Mouse (Mus musculus) kidney, embryonic 14.5 days (tissue): Measurements from ENCODE around the gene Spsb3. TPM values are rescaled to one million over a fixed set of nuclear protein-coding genes. Genes with fewer than 3 reads are reported as not detected.

Experiments used
- ATAC-seq: fragments of 200-750 bp; cut with Nextera tagmentation; 2 replicates; pipeline ENCODE4 v1.8.0; 2017; ENCODE audit warnings: moderate number of reproducible peaks, mild to moderate bottlenecking, moderate TSS enrichment, moderate library complexity; ENCODE audit not compliant: low FRiP score, low TSS enrichment
- H3K27ac ChIP-seq: fragments of 300-500 bp; sonication (generic); 2 replicates; pipeline ENCODE4 v1.5.1; 2014; ENCODE audit warnings: low read depth, mild to moderate bottlenecking, low read length, moderate library complexity, mixed read lengths
- H3K27me3 ChIP-seq: fragments of 300-500 bp; sonication (generic); 2 replicates; pipeline ENCODE4 v1.6.1; 2014; ENCODE audit warnings: mild to moderate bottlenecking, low read length; ENCODE audit not compliant: control insufficient read depth, insufficient read depth
- H3K36me3 ChIP-seq: fragments of 300-500 bp; sonication (generic); 2 replicates; pipeline ENCODE4 v1.6.1; 2014; ENCODE audit warnings: low read length, mixed read lengths; ENCODE audit not compliant: control insufficient read depth, insufficient read depth
- H3K4me1 ChIP-seq: fragments of 300-500 bp; sonication (generic); 2 replicates; pipeline ENCODE4 v1.6.1; 2014; ENCODE audit warnings: low read length, mixed read lengths; ENCODE audit not compliant: control insufficient read depth, insufficient read depth
- H3K4me2 ChIP-seq: fragments of 300-500 bp; sonication (generic); replicated peaks from 2 replicates; pipeline ENCODE4 v1.6.1; 2014; ENCODE audit warnings: low read depth, mild to moderate bottlenecking, low read length
- H3K4me3 ChIP-seq: fragments of 300-500 bp; sonication (generic); 2 replicates; pipeline ENCODE4 v1.5.1; 2014; ENCODE audit warnings: mild to moderate bottlenecking, low read length
- H3K9ac ChIP-seq: fragments of 300-500 bp; sonication (generic); 2 replicates; pipeline ENCODE4 v1.6.1; 2014; ENCODE audit warnings: low read depth, mild to moderate bottlenecking, low read length, moderate library complexity
- H3K9me3 ChIP-seq: fragments of 300-500 bp; sonication (generic); 2 replicates; pipeline ENCODE4 v1.6.1; 2016; ENCODE audit warnings: low read length; ENCODE audit not compliant: control insufficient read depth
- WGBS: fragments of 180-500 bp; shearing (Covaris S2); extraction: QIAGEN DNeasy Blood & Tissue Kit; methylation state at CpG from one replicate; pipeline ENCODE4 v1.1.7; 2014; 5-methylcytosine and 5-hydroxymethylcytosine counted together
- polyA plus RNA-seq: library from polyadenylated mRNA; unstranded; fragments of >200 nt; fragmentation: Nextera tagmentation; extraction: Ambion mirVana; gene quantifications from 2 replicates; pipeline ENCODE4 v1.2.1, GENCODE M21; 2014

Spsb3 gene
- polyA plus RNA-seq, 1 experiment from 2014 or later, result 36.8 TPM

DNA sequence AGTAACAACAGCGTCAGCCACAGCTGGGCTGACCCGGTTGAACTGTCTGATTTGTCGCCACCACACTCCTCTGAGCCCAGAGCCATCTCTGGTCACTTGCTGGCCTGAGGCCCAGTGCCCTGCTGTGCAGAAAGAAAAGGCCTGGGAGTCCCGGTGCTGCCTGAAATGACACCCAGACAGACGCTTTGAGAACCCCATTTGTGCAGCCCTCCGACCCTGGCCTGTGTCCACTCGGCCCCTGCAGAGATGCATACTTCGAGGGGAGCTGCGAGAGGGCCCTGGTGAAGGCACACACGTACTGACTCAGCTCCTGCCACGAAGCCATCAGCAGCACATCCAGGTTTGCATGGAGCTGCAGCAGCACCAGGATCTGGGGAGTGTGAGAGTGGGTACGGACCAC is 6.3 kb downstream of the Spsb3 start:
- H3K27me3 ChIP-seq, result no peaks in the 10 kb centered on the region
- no peak for ATAC-seq
- H3K9ac ChIP-seq, result no peak overlapping the region
- H3K9me3 ChIP-seq, result no peaks in the 10 kb centered on the region
- WGBS, result 89% methylated on average over 12 of the region's 12 CpGs
- no peak overlapping the region for H3K4me3 ChIP-seq
- H3K27ac ChIP-seq, result no peak overlapping the region
- H3K4me1 ChIP-seq, result peaks cover 24% of the 10 kb centered on the region
- peaks cover 46% of the 10 kb centered on the region for H3K36me3 ChIP-seq
- H3K4me2 ChIP-seq, result no peak overlapping the region

- Histone ChIP-seq H3K27ac (no peak overlapping the region), H3K4me2 (no peak overlapping the region), H3K4me1 (peaks cover 22% of the 10 kb centered on the region), H3K27me3 (no peaks in the 10 kb centered on the region), H3K4me3 (no peak overlapping the region), H3K9ac (no peak overlapping the region), H3K36me3 (peaks cover 51% of the 10 kb centered on the region), H3K9me3 (no peaks in the 10 kb centered on the region)
- no peak for ATAC-seq
- 93% methylated on average over 2 of the region's 2 CpGs for WGBS
Observed at GRCm38 (mm10) chr17:24893276-24893675, 6.8 kb downstream of the Spsb3 start.

GRCm38 (mm10) chr17:24894061-24894994 is 7.9 kb downstream of the Spsb3 start:
- WGBS, result 10% methylated on average over 31 of the region's 31 CpGs
- Histone ChIP-seq H3K9ac (peak overlapping the region; percentile 93), H3K4me1 (peaks cover 22% of the 10 kb centered on the region), H3K36me3 (peaks cover 61% of the 10 kb centered on the region), H3K9me3 (no peaks in the 10 kb centered on the region), H3K27ac (peak overlapping the region; percentile 79; the same call in 1 of the 2 replicates), H3K4me2 (peak overlapping the region; percentile 92), H3K27me3 (no peaks in the 10 kb centered on the region), H3K4me3 (peak overlapping the region; percentile 83)
- ATAC-seq, result peak; percentile 5; the same call in 1 of the 2 replicates

DNA sequence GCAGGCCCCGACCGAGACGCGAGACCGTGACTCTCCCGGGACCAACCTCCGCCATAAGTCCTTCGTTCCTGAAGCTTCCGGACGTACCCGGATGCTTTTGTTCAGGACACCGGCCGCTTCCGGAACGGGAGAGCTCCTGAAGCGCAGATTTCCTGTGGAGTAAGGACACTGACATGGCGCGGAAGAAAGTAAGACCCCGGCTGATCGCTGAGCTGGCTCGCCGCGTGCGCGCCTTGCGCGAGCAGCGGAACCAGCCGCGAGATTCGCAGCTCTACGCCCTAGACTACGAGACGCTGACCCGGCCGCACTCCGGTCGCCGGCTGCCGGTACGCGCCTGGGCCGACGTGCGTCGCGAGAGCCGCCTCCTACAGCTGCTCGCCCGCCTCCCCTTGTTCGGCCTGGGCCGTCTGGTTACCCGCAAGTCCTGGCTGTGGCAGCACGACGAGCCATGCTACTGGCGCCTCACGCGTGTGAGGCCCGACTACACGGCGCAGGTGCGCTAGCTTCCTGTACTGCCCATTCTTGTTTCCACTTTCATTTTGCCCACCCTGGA is 8.6 kb downstream of the Spsb3 start, which contains the start of the genes Eme2 and Mrps34:
TSS of gene Eme2 (minus strand) at position 93 of the 553 bp plus-strand sequence.
TSS of gene Mrps34 (plus strand) at position 122 of the 553 bp plus-strand sequence.
- no peaks in the 10 kb centered on the region for H3K27me3 ChIP-seq
- WGBS, result under 1% methylated on average over 61 of the region's 62 CpGs
- peak within 1 kb of the TSS; percentile 93 for H3K9ac ChIP-seq
- H3K27ac ChIP-seq, result peak within 1 kb of the TSS; percentile 79
- peak; percentile 49 for ATAC-seq
- H3K4me3 ChIP-seq, result peak within 1 kb of the TSS; percentile 83
- H3K4me2 ChIP-seq, result peak within 1 kb of the TSS; percentile 92
- H3K36me3 ChIP-seq, result peaks cover 61% of the 10 kb centered on the region
- H3K4me1 ChIP-seq, result peaks cover 22% of the 10 kb centered on the region
- H3K9me3 ChIP-seq, result no peaks in the 10 kb centered on the region

GRCm38 (mm10) chr17:24895571-24896240 is 9.3 kb downstream of the Spsb3 start:
- no peak for ATAC-seq
- 12% methylated on average over 23 of the region's 23 CpGs for WGBS
- H3K4me1 ChIP-seq, result peaks cover 22% of the 10 kb centered on the region

GRCm38 (mm10) chr17:24896241-24896992 is 10.0 kb downstream of the Spsb3 start, which contains the start of gene Nme3:
TSS of gene Nme3 (plus strand) at chr17:24896500.
- peak within 1 kb of the TSS; percentile 83 for H3K4me3 ChIP-seq
- H3K27ac ChIP-seq, result peak within 1 kb of the TSS; percentile 79
- H3K27me3 ChIP-seq, result no peaks in the 10 kb centered on the region
- H3K9me3 ChIP-seq, result no peaks in the 10 kb centered on the region
- WGBS, result under 1% methylated on average over 50 of the region's 50 CpGs
- ATAC-seq, result peak; percentile 82
- peak within 1 kb of the TSS; percentile 92 for H3K4me2 ChIP-seq
- H3K9ac ChIP-seq, result peak within 1 kb of the TSS; percentile 93
- peaks cover 22% of the 10 kb centered on the region for H3K4me1 ChIP-seq
- peaks cover 61% of the 10 kb centered on the region for H3K36me3 ChIP-seq

More at GRCm38 (mm10) chr17:24895571-24896240, 9.3 kb downstream of the Spsb3 start:
- H3K27me3 ChIP-seq, result no peaks in the 10 kb centered on the region
- peak overlapping the region; percentile 83 for H3K4me3 ChIP-seq
- peak overlapping the region; percentile 92 for H3K4me2 ChIP-seq
- peak overlapping the region; percentile 79 for H3K27ac ChIP-seq
- peak overlapping the region; percentile 93 for H3K9ac ChIP-seq
- H3K36me3 ChIP-seq, result peaks cover 61% of the 10 kb centered on the region
- H3K9me3 ChIP-seq, result no peaks in the 10 kb centered on the region

DNA sequence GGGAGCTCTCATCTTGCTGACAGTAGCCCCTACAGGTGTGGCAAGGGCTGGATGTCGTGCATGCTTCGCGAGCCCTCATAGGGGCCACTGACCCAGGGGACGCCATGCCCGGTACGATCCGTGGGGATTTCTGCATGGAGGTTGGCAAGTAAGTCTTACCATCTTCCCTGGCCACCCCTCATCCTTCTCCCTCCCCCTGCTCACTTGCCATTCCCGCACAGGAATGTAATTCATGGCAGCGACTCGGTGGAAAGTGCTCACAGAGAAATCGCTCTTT is 10.5 kb downstream of the Spsb3 start:
- H3K27ac ChIP-seq, result peak overlapping the region; percentile 79
- 31% methylated on average over 11 of the region's 11 CpGs for WGBS
- peaks cover 22% of the 10 kb centered on the region for H3K4me1 ChIP-seq
- no peak for ATAC-seq
- peak overlapping the region; percentile 93 for H3K9ac ChIP-seq
- peak overlapping the region; percentile 83 for H3K4me3 ChIP-seq
- no peaks in the 10 kb centered on the region for H3K9me3 ChIP-seq
- no peaks in the 10 kb centered on the region for H3K27me3 ChIP-seq
- H3K4me2 ChIP-seq, result peak overlapping the region; percentile 92
- peaks cover 61% of the 10 kb centered on the region for H3K36me3 ChIP-seq

- H3K9ac ChIP-seq, result peak overlapping the region; percentile 93; the same call in 1 of the 2 replicates
Observed at GRCm38 (mm10) chr17:24897600-24897999, 11.2 kb downstream of the Spsb3 start.

More at GRCm38 (mm10) chr17:24897600-24897999, 11.2 kb downstream of the Spsb3 start:
- peaks cover 62% of the 10 kb centered on the region for H3K36me3 ChIP-seq
- H3K27ac ChIP-seq, result no peak overlapping the region
- H3K27me3 ChIP-seq, result no peaks in the 10 kb centered on the region
- peaks cover 22% of the 10 kb centered on the region for H3K4me1 ChIP-seq
- H3K4me2 ChIP-seq, result peak overlapping the region; percentile 92; the same call in 1 of the 2 replicates
- H3K4me3 ChIP-seq, result 0 out of 2 replicates have a peak overlapping the region, but pooled peaks have one; percentile 83
- ATAC-seq, result no peak
- 71% methylated on average over 4 of the region's 4 CpGs for WGBS
- no peaks in the 10 kb centered on the region for H3K9me3 ChIP-seq
